Mouse (Mus musculus) kidney, postnatal 25 days (tissue): ENCODE measurements around the gene 4933412E24Rik.

Experiments
- DNase-seq, 2 experiments: peaks; one replicate each; pipeline ENCODE4 v3.0.0; 2021; ENCODE audit warnings: mixed read lengths in 2 of 2

Gene 4933412E24Rik

GRCm38 (mm10) chr15:60016513-60016912 lies at the start of gene 4933412E24Rik:
Gene 4933412E24Rik, minus strand, starts transcription at chr15:60016613.
- DNase-seq, result no peak

GRCm38 (mm10) chr15:60030728-60031127 lies 14.3 kb upstream of the 4933412E24Rik start:
- DNase-seq, result no peak

- DNase-seq, result no peak
Measured at GRCm38 (mm10) chr15:60021256-60021655, 4.8 kb upstream of the 4933412E24Rik start.

- DNase-seq, result no peak
Measured at GRCm38 (mm10) chr15:60010199-60010598, 6.2 kb downstream of the 4933412E24Rik start.

GRCm38 (mm10) chr15:60009610-60010009 lies 6.8 kb downstream of the 4933412E24Rik start:
- DNase-seq, result no peak

- no peak for DNase-seq
Measured at GRCm38 (mm10) chr15:59983777-59984176, 32.6 kb downstream of the 4933412E24Rik start.

- no peak for DNase-seq
Measured at GRCm38 (mm10) chr15:59975310-59975709, 41.1 kb downstream of the 4933412E24Rik start.

- no peak for DNase-seq
Measured at GRCm38 (mm10) chr15:59974584-59974983, 41.8 kb downstream of the 4933412E24Rik start.

GRCm38 (mm10) chr15:59973651-59974519 lies 42.5 kb downstream of the 4933412E24Rik start:
- no peak for DNase-seq
